Mouse (Mus musculus) ovary, adult 2 months (tissue): Measurements from ENCODE around the gene Ttc23l. TPM values are rescaled to one million over a fixed set of nuclear protein-coding genes. Genes with fewer than 3 reads are reported as not detected.

Source experiments
- polyA plus RNA-seq: library from polyadenylated mRNA; depleted of rRNA; stranded (reverse); fragments of >200 nt; gene quantifications from 2 replicates; pipeline ENCODE4 v1.2.3, GENCODE M21; 2012; rRNA removed

The Ttc23l gene
- polyA plus RNA-seq = not detected in 2 replicates

DNA sequence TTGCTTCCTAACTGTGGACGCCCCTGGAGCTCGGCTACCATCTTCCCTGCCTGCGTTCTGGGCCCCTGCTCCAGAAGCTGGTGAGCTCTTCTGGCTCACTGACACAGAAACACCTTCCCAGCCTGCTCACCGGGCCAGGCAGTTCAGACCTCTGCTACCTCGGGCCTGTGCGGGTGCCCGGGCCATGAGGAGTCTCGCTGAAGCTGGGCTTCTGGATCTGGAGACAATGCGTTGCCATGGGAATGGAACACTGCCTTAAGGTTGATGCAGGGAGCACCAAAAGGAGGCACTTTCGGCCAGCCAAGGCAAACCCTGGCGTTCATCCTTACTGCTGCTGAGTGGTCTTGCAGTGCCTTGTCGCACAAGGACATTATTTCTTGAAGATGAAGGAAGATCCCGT, at the start of gene Ttc23l:
Gene Ttc23l, minus strand, starts transcription at position 204 of the 400 bp plus-strand sequence.

DNA sequence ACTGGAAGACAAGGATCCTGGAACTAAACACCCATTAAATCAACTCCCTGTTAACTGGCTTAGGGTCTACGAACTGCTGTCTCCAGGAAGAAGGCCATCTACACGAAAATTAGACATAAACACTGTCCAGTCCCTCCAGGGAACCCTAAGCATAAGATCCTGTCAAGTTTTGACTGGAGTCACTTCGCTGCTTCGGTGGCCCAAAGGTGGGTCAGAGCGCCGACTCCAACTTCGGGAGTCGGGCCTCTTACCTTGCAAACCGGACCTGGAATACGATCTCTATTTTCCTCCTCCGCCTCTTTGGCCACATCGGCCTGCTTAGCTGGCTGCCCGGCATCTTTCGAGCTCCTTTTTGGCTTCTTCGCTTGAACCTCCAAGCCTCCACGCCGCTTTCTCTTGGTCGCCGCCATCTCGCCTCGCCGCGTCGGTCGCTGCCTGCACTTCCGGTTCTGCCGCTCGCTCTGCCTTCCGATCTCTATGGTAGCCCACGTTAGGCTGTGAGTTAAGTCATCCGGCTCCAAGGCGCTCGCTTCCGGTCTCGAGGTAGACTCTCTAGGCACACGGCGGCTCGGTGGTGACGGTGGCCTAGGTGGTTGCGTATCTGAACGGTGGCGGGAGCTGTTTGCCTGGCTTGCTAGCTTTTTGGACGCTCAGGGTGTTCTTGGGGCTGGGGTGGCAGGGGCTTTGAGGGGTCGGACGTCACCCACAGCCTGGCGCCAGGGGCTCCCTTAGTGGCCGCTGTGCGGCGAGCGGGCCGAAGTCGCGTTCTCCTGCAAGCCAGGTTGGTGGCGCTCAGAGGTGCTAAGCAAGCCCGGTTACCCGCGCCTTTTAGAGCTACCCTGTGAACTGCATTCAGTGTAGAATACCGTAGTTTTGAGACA, 72.7 kb downstream of the Ttc23l start, which contains the start of the genes Brix1 and Rad1:
Gene Brix1, minus strand, starts transcription at position 464 of the 881 bp plus-strand sequence.
Gene Rad1, plus strand, starts transcription at position 535 of the 881 bp plus-strand sequence.

DNA sequence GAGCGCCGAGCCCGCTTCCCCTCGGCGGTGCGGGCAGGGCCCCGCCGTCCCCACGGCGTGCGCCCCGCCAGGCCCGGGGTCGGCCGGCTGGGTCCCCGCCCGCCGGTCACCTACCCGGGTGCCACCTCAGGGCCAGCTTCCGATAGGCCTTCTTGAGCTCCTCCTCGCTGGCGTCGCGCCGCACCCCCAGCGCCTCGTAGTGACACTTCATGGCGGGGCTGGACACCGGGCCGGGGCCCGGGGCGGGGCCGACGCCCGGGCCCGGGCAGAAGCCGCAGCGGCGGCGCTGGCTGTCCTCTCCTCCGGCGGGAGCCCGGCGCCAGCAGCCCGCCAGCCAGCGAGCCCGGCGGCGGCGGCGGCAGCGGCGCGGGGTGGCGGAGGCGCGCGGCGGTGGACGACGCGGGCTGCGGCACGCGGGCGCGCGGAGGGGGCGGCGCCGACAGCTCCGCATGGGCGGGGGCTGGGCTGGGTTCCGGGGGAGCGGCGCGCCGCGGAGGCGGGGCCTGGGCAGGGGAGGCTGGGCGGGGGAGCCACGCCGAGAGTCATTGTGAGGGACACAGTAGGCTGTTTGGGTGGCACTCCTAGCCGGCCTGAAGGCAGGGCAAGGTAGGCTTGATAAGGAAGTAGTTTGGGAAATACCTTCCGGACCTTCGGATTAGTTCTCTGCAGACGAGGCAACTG, 88.2 kb downstream of the Ttc23l start, which contains the start of gene Dnajc21:
Gene Dnajc21, minus strand, starts transcription at position 366 of the 681 bp plus-strand sequence.

Other genes with a start within 250 kb of the Ttc23l start
- gene Gm21973, start 233.3 kb downstream of the Ttc23l start, polyA plus RNA-seq = not detected in 2 replicates
- 0.14 and 0.15 TPM in 2 replicates for gene Agxt2, start 200.1 kb downstream of the Ttc23l start, polyA plus RNA-seq
- 0.81 and 1.1 TPM in 2 replicates for gene Dnajc21, start 88.2 kb downstream of the Ttc23l start, polyA plus RNA-seq
- 0.52 and 0.61 TPM in 2 replicates for gene Brix1, start 72.7 kb downstream of the Ttc23l start, polyA plus RNA-seq
- gene Rad1, start 72.7 kb downstream of the Ttc23l start, polyA plus RNA-seq = 7.3 and 8.2 TPM in 2 replicates
- gene Rai14, start 156.0 kb upstream of the Ttc23l start, polyA plus RNA-seq = 4.5 and 4.7 TPM in 2 replicates